Mouse (Mus musculus): ENCODE results near the gene Pbx3.

DNA sequence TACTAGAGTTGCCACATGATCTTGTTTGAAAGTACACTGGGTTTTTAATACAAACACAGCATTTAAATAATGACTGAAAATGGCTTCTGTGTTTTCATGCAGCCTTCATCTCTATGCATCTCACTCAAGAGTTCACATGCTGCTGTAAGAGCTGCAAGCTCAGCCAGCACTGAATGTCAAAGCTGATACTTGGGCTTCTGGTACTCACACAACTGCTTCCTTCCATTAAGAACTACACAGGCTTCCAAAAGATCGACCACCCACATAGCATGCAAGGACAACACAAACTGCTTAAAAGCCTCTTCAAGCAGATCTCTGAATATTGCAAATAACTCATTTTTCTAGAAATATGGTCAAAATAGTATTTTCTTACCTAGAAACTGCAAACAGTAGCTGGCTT lies 138.7 kb downstream of the Pbx3 start:
- TF ChIP-seq CTCF (IDR thresholded peaks at IDR 0.05; ENCODE audit: extremely low read depth, insufficient read depth, low read length) (no peak), POLR2A (IDR thresholded peaks at IDR 0.05; ENCODE audit: extremely low read depth, insufficient read depth, low read length) (no peak)
